Mouse (Mus musculus) activated CD4-positive, CD25-positive, alpha-beta regulatory T cell, adult 4 months (primary cell): Measurements from ENCODE around the gene Atp2c1. TPM values are rescaled to one million over a fixed set of nuclear protein-coding genes. Genes with fewer than 3 reads are reported as not detected.

Experiments
- ATAC-seq: one replicate; pipeline ENCODE4 v1.8.0; 2017
- polyA plus RNA-seq, 2 experiments: library from polyadenylated mRNA; unstranded; fragments of 100-300 nt; shearing (Covaris generic); gene quantifications; one replicate each; pipeline ENCODE4 v1.2.1; 2017

The Atp2c1 gene
- polyA plus RNA-seq, 2 experiments from 2014 or later, result 19.7 to 19.9 TPM

GRCm38 (mm10) chr9:105363520-105364231, 163.4 kb downstream of the Atp2c1 start:
- ATAC-seq, result no peak

- ATAC-seq, result no peak
Observed at GRCm38 (mm10) chr9:105362181-105362580, 164.9 kb downstream of the Atp2c1 start.

Other genes with a start within 250 kb of the Atp2c1 start
- 10 to 100 TPM; 11.6 to 16.2 TPM for gene Aste1, start 131.9 kb downstream of the Atp2c1 start, polyA plus RNA-seq
- under 1 TPM in 1 of 2 experiments, not detected in 1; 0.22 TPM for gene Nek11, start 131.8 kb downstream of the Atp2c1 start, polyA plus RNA-seq
- gene Pik3r4, start 115.7 kb upstream of the Atp2c1 start, polyA plus RNA-seq, result 10 to 100 TPM; 16.4 to 16.6 TPM